Mouse (Mus musculus) MEL (cell line): ENCODE data around the gene Rbfox3.

ENCODE experiments used
- CHD1 ChIP-seq: IDR thresholded peaks from 2 replicates; pipeline ENCODE4 v1.6.1; 2012; ENCODE audit warnings: low read depth, mild to moderate bottlenecking, inconsistent platforms, low read length, improper control_type of control experiment
- CTCF ChIP-seq, 3 experiments: IDR thresholded peaks in 2 of 3; conservative IDR thresholded peaks in 1 of 3; 2 replicates each; pipeline ENCODE4 v1.5.1; 2011 to 2012; ENCODE audit warnings: low read length in 3 of 3, low read depth in 2 of 3, mild to moderate bottlenecking in 2 of 3, improper control_type of control experiment in 1 of 3, inconsistent platforms in 1 of 3, mixed read lengths in 1 of 3, moderate library complexity in 1 of 3; ENCODE audit not compliant: control insufficient read depth in 1 of 3, insufficient read depth in 1 of 3, poor library complexity in 1 of 3, severe bottlenecking in 1 of 3
- HCFC1 ChIP-seq: IDR thresholded peaks from 2 replicates; pipeline ENCODE4 v1.6.1; 2012; ENCODE audit warnings: low read depth, mild to moderate bottlenecking, inconsistent platforms, low read length, improper control_type of control experiment, moderate library complexity
- MAFK ChIP-seq: IDR thresholded peaks from 2 replicates; pipeline ENCODE4 v1.6.1; 2011; ENCODE audit warnings: low read depth, mild to moderate bottlenecking, low read length, improper control_type of control experiment, borderline replicate concordance
- MAX ChIP-seq: IDR thresholded peaks from 2 replicates; pipeline ENCODE4 v1.6.1; 2011; ENCODE audit warnings: low read length, improper control_type of control experiment
- MAZ ChIP-seq: IDR thresholded peaks from 2 replicates; pipeline ENCODE4 v1.6.1; 2012; ENCODE audit warnings: low read depth, mild to moderate bottlenecking, inconsistent platforms, low read length, improper control_type of control experiment
- POLR2A ChIP-seq, 2 experiments: IDR thresholded peaks; 2 replicates each; pipeline ENCODE4 v1.6.1; 2011 to 2012; ENCODE audit warnings: low read length in 2 of 2, mild to moderate bottlenecking in 2 of 2, control low read depth in 1 of 2, improper control_type of control experiment in 1 of 2, low read depth in 1 of 2, moderate library complexity in 1 of 2; ENCODE audit not compliant: control insufficient read depth in 1 of 2, insufficient read depth in 1 of 2, poor library complexity in 1 of 2
- POLR2AphosphoS2 ChIP-seq: IDR thresholded peaks from 2 replicates; pipeline ENCODE4 v1.6.1; 2011; ENCODE audit warnings: low read length, improper control_type of control experiment
- RAD21 ChIP-seq: IDR thresholded peaks from 2 replicates; pipeline ENCODE4 v1.6.1; 2011; ENCODE audit warnings: mild to moderate bottlenecking, low read depth, low read length, improper control_type of control experiment
- TCF12 ChIP-seq: IDR thresholded peaks from 2 replicates; pipeline ENCODE4 v1.6.1; 2014; ENCODE audit warnings: low read depth, mild to moderate bottlenecking, inconsistent platforms, low read length, improper control_type of control experiment, moderate library complexity
- USF2 ChIP-seq, 2 experiments: IDR thresholded peaks; 2 replicates each; pipeline ENCODE4 v1.6.1; 2011 to 2012; ENCODE audit warnings: improper control_type of control experiment in 2 of 2, low read length in 2 of 2, borderline replicate concordance in 1 of 2, inconsistent platforms in 1 of 2, low read depth in 1 of 2, mild to moderate bottlenecking in 1 of 2; ENCODE audit not compliant: insufficient read depth in 1 of 2

- TF ChIP-seq POLR2A (IDR thresholded peaks at IDR 0.05; ENCODE audit: control insufficient read depth in 1 of 2, insufficient read depth in 1 of 2, low read depth in 1 of 2, low read length in 2 of 2, poor library complexity in 1 of 2): no peak
- TF ChIP-seq POLR2AphosphoS2: no peak
- no peak for TF ChIP-seq MAZ
- no peak for TF ChIP-seq RAD21
- TF ChIP-seq HCFC1: no peak
- TF ChIP-seq TCF12: no peak
- TF ChIP-seq CTCF (IDR thresholded peaks at IDR 0.05 in 2 of 3, conservative IDR thresholded peaks at IDR 0.05 in 1 of 3; ENCODE audit: control insufficient read depth in 1 of 3, insufficient read depth in 1 of 3, low read depth in 2 of 3, low read length in 3 of 3, poor library complexity in 1 of 3, severe bottlenecking in 1 of 3): no peak
- TF ChIP-seq USF2 (IDR thresholded peaks at IDR 0.05; ENCODE audit: borderline replicate concordance in 1 of 2, insufficient read depth in 1 of 2, low read depth in 1 of 2, low read length in 2 of 2): no peak
- no peak for TF ChIP-seq MAFK
- TF ChIP-seq CHD1: no peak
- TF ChIP-seq MAX: no peak
Measured at GRCm38 (mm10) chr11:118634647-118635046, 276.8 kb downstream of the Rbfox3 start.
